Mouse (Mus musculus): ENCODE results near the gene Gm10096.
"Not testable (repeated sequence)": the region's sequence is repeated elsewhere in the genome, so short reads cannot be mapped to it uniquely, and the experiment has no call there.

The Gm10096 gene

GRCm38 (mm10) chrX:28954602-28955001 is at the start of gene Gm10096:
Gene Gm10096 (minus strand): TSS chrX:28954702.
- DNase-seq (ENCODE audit: extremely low read depth, insufficient read length, low spot score) = not testable (repeated sequence)
